Mouse (Mus musculus): ENCODE data around the gene Sbk3.

Gene Sbk3

DNA sequence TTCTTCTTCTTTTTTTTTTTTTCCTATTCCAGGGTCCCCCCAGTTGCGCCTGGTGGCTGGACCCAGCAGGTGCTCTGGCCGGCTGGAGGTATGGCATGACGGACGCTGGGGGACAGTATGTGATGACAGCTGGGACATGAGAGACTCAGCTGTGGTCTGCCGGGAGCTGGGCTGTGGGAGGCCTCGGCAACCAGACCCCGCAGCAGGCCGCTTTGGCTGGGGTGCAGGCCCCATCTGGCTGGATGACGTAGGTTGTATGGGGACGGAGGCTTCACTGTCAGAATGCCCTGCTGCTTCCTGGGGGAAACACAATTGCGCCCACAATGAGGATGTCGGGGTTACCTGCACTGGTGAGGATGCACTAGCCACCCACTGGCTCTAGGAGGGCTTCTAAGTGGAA, 37.9 kb downstream of the Sbk3 start:
- no peak for DNase-seq (ENCODE audit: low spot score in 2 of 2)

DNA sequence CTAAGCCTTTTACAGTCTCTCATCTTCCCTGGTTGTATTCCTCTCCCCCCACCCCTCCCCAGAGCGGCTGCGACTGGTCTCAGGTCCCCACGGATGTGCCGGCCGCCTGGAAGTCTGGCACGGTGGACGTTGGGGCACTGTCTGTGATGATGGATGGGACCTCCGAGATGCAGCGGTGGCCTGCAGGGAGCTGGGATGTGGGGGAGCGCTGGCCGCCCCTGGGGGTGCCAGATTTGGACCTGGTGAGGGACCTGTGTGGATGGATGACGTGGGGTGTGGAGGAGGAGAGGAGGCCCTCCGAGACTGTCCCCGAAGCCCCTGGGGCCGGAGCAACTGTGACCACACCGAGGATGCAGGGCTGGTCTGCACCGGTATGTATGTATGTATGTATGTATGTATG, 42.6 kb downstream of the Sbk3 start:
- DNase-seq (ENCODE audit: low spot score in 2 of 2), result no peak

DNA sequence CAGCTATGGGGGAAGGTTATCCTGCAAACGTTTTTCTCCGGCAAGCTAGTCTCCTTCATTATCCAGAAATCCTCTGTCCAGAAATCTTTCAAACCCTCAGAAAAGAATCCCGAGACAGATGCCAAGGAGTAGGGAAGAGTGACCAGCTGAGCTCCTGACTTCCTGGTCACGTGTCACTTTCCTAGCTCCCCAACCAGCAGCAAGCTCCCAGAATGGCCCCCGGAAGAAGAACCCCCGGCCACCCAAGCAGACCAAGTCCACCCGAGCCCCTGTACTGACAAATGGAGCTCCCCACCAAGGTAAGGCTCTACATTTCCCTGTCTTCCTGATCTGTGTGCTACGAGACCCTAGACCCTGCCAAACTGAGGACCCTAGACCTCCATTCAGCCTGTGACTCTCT, 43.3 kb downstream of the Sbk3 start:
- no peak for DNase-seq (ENCODE audit: low spot score in 2 of 2)

- DNase-seq (ENCODE audit: low spot score in 2 of 2), result no peak
These were observed 44.1 kb downstream of the Sbk3 start for GRCm38 (mm10) chr7:4926849-4927248.

DNA sequence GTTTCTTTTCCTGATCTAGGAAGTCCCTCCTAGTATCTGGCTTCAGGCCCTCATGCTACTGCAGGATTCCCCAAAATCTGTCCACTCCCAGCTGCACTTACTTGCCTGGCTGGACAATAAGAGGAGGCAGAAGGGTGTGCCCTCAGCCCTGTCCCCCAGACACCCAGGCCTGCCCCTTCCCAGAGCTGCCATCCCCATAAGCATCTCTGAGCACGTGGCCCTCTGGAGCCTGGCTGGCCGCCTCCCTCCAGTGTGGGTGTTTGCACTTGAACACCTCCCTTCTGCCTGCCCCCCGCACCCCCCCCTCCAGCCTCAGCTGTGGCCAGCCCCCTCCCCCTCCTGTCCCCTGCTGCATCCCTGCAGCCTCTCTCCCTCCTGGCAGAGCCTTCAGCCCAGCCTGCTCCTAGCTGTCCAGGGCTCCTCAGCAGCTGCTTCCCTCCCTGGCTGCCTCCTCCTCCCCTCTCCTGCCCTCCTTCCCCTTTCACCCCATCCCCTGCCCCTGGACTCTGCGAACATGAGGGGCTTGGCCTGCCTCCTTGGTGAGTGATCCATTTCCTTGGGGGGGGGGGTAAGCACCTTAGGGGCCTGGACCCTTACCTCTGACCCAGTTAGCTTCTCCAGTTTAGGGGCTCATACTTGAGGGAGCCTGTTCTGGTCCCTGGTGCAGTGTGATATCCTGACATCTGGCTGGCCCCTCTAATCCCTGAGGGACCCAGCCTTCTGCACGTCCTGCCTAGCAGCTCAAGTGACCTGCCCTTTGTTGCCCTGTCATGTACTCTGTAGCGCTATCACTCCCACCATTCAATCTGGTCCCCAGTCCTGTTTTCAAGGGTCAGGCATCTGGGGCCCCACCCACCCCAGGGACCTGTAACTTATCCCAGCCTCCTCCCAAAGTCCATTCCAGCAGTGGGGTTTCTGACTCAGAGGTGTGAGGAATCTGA, 45.3 kb downstream of the Sbk3 start, which contains the start of gene Ssc5d:
TSS of gene Ssc5d (plus strand) at position 345 of the 941 bp plus-strand sequence.
- DNase-seq (ENCODE audit: low spot score in 2 of 2), result no peak

GRCm38 (mm10) chr7:4924891-4925301, 46.1 kb downstream of the Sbk3 start:
- DNase-seq (ENCODE audit: low spot score in 2 of 2), result peak; percentile 31 to 53

GRCm38 (mm10) chr7:4924483-4924882, 46.5 kb downstream of the Sbk3 start:
- DNase-seq (ENCODE audit: low spot score in 2 of 2), result no peak

GRCm38 (mm10) chr7:4923586-4924364, 47.2 kb downstream of the Sbk3 start:
- DNase-seq (ENCODE audit: low spot score in 2 of 2), result peak; percentile 56 to 64

DNA sequence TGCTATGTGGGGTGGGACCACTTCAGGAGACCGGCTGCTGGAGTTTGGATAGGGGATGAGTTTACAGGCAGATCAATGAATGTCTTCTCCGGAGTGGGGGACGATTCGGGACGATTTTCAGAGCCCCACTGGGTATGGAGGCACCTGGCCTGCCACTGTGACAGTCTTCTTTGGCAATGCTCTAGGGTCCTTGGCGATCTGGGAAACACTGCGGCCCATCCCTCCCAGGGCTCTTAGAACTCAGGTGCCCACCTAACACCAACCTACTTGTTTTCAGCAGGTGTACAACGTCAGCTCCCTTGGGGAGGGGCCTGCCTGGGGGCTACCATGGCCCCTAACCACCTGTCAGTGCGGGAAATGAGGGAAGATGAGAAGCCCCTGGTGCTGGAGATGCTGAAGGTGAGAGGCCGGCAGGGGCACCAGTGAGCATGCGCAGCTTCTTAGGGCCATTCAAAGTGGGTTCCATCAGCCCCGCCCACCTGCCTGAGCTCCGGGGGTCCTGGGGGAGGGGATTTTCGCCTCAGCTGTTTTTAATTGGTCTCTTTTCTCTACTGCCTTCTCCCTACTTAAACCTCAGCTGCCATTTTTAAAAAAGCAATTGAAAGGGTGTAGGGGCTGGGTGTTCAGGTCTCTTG, 47.9 kb downstream of the Sbk3 start:
- DNase-seq (ENCODE audit: low spot score in 2 of 2), result peak; percentile 76 to 80

DNA sequence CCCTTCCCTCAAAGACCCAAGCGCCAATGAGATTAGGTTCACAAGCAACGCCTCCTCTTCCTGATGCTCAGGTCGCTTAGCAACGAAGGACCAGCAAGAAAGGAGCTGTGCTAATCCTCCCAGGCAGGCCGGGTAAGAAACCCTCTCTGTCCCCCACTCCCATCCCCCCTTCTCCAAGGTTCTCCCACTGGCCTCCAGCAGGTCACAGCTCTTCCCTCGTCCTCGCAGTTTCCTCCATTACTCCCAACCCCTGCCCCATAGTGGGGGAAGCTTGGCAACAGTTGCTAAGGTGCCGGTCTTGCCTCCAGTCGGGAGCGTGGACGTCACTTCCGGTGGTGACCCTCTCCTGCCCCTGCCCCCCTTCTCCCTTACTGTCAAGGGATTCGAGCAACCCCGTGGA, 48.5 kb downstream of the Sbk3 start:
- peak; percentile 89 to 90 for DNase-seq (ENCODE audit: low spot score in 2 of 2)

- DNase-seq (ENCODE audit: low spot score in 2 of 2), result no peak
These were observed 49.0 kb downstream of the Sbk3 start, which contains the start of gene Nat14 for GRCm38 (mm10) chr7:4921824-4922482. TSS of gene Nat14 (plus strand) at chr7:4922028.

- DNase-seq (ENCODE audit: low spot score in 2 of 2), result no peak
These were observed 49.8 kb downstream of the Sbk3 start for GRCm38 (mm10) chr7:4920976-4921823.

- DNase-seq (ENCODE audit: low spot score in 2 of 2), result no peak
These were observed 50.5 kb downstream of the Sbk3 start for GRCm38 (mm10) chr7:4920496-4920895.

DNA sequence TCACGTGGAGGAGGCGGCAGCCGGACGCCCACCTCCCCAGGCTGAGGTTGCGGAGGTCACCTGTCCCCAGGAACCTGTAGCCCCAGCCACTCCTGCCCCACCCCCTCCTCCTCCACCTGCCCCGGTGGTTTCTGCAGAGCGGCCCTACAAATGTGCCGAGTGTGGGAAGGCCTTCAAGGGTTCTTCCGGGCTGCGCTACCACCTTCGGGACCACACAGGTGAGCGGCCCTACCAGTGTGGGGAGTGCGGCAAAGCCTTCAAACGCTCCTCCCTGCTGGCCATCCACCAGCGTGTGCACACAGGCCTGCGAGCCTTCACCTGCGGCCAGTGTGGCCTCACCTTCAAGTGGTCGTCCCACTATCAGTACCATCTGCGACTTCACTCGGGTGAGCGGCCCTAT, 51.0 kb downstream of the Sbk3 start:
- no peak for DNase-seq (ENCODE audit: low spot score in 2 of 2)

DNA sequence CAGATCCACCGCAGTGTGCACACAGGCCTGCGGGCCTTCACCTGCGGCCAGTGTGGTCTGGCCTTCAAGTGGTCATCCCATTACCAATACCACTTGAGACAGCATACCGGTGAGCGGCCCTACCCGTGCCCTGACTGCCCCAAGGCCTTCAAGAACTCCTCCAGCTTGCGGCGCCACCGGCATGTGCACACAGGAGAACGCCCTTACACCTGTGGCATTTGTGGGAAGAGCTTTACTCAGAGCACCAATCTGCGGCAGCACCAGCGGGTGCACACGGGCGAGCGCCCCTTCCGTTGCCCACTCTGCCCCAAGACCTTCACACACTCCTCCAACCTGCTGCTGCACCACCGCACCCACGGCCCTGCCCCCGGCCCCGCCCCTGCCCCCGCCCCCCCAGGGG, 51.9 kb downstream of the Sbk3 start:
- DNase-seq (ENCODE audit: low spot score in 2 of 2), result no peak

- no peak for DNase-seq (ENCODE audit: low spot score in 2 of 2)
These were observed 52.3 kb downstream of the Sbk3 start for GRCm38 (mm10) chr7:4918681-4919080.

DNA sequence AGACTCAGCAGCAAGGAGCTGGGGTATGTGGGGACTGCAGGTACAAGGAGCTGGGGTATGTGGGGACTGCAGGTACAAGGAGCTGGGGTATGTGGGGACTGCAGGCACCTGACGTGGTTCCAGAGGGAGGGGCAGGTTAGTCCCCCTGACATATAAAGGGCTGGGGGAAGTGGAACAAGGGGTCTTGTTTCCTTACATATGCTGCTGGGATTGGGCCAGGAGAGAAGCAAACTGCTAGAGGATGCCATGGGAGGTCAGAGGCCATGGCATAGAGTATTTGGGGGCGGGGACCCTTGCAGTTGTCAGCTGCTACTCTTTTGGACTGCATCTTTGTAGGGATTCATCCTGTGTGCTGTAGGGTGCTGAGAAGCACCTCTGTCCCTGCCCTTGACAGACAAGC, 53.5 kb downstream of the Sbk3 start:
- no peak for DNase-seq (ENCODE audit: low spot score in 2 of 2)

DNA sequence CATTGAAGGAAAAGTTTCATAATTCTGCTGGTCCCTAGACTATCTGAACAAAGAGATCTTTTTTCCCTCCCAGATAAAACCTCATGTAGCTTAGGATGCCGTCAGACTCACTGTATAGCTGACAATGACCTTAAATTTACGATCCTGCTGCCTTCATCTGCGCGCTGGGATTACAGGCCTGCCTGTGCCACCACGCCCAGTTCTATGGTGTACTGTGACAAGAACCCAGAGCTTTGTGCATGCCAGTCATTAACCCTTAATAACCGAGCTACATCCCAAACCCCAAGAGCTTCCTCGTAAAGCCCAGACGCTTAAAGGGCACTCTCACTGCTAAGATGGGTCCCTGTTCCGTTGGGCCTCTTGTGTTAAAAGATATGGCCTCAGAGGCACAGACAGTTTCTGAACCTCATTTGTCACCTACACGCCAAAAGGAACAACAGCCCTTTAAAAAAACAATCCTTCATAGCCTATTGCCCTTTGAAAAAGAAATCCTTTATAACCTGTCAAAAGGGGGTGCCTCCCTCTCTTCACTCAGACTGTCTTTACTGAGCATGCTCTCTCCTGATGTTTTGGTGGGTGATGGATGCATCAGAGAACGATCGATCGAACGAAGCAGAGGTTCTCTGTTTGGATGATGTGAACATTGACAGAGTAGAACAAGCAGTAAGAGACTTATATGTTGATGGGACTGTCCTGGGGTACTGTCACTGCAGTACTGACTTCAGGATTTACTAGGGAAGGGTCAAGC, 55.1 kb downstream of the Sbk3 start:
- peak in 1 of 2 experiments; percentile 60 for DNase-seq (ENCODE audit: low spot score in 2 of 2)
